Mouse (Mus musculus) thymus, adult 2 months (tissue): ENCODE data around the gene Rps16.

Experiments
- CTCF ChIP-seq: fragments of 200-500 bp; IDR thresholded peaks from 2 replicates; pipeline ENCODE4 v1.5.1; 2012; ENCODE audit warnings: mild to moderate bottlenecking, control low read depth, low read length, moderate library complexity, borderline replicate concordance; ENCODE audit not compliant: control insufficient read depth, poor library complexity, insufficient read depth; ENCODE audit errors: extremely low read depth
- POLR2A ChIP-seq: fragments of 200-500 bp; IDR thresholded peaks from 2 replicates; pipeline ENCODE4 v1.6.1; 2012; ENCODE audit warnings: mild to moderate bottlenecking, low read length, control low read depth, moderate library complexity; ENCODE audit not compliant: control insufficient read depth, poor library complexity, insufficient read depth; ENCODE audit errors: extremely low read depth

DNA sequence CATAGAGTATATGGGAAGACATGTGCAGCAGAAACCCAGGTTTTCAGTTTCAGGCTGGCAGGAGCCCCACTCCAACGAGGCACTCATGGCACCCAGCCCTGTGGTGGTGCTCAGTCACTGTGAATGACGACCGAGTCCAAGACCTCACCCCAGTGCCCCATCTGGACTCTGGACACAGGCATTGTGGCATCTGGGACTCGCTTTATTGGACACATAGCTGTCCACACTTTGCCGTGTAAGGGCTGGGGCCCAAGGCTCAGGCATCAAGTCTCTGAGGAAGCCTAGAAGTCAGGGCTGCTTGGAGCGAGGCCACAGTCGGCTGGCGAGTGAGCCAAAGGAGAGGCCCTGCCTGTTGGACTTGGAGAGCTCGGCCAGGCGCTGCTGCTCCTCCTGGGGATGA, 44.8 kb upstream of the Rps16 start:
- TF ChIP-seq CTCF (no peak), POLR2A (no peak)
